Mouse (Mus musculus): ENCODE data around the gene Zbtb24. TPM values are rescaled to one million over a fixed set of nuclear protein-coding genes. Genes with fewer than 3 reads are reported as not detected.
"Not testable (repeated sequence)": the region's sequence is repeated elsewhere in the genome, so short reads cannot be mapped to it uniquely, and the experiment has no call there.

The Zbtb24 gene
- polyA plus RNA-seq, 1 experiment: 11.9 TPM

DNA sequence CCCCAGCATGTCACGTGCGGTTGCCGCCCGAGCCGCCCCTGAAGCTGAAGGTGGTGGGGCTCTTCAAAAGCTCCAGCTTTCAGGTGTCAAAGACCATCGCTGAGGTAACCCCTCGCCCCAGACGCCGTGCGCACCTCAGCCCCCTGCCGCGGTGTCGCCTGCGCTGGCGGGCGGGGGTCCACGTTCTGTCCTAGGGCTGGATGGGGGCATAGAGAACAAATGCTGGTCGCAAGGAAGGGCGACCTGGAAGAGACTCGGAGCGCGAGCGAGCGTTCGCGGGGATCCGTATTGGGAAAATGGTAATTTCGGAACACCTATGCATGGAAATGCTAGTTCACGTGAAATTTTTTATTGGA is 40.3 kb downstream of the Zbtb24 start:
- Histone ChIP-seq H3K27ac (ENCODE audit: control insufficient read depth, insufficient read depth, low read depth, low read length, poor library complexity) (no peak overlapping the region; the same call in 1 of the 2 replicates), H3K4me3 (replicated peaks; ENCODE audit: control insufficient read depth, low read depth, low read length) (peak overlapping the region; percentile 78), H3K4me1 (ENCODE audit: control insufficient read depth, insufficient read depth, low read length) (peaks cover 5% of the 10 kb centered on the region)
- under 1% methylated on average over 29 of the region's 29 CpGs for WGBS
- TF ChIP-seq CTCF (IDR thresholded peaks at IDR 0.05; ENCODE audit: control insufficient read depth, insufficient read depth, low read length) (no peak), POLR2A (IDR thresholded peaks at IDR 0.05; ENCODE audit: borderline replicate concordance, control insufficient read depth, low read depth, low read length) (no peak; the same call in 1 of the 2 replicates)

DNA sequence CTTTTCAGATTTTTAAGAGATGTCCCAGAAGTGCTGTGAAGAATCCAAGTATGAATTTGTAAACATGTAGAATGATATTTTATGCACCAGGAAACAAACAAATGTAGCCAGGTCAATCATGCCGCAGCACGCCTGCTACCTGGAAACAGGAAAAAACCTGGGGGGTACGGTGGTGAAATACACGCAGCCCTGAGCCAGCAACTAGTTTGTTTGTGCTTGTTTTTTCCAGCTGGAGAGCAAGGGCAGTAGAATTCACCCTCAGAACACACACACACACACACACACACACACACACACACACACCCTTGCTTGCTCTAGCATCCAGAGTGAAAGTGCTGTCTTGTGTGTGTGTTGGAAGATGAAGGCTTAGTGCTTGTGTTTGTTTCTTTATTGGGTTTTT is 40.9 kb downstream of the Zbtb24 start:
- Histone ChIP-seq H3K4me3 (replicated peaks; ENCODE audit: control insufficient read depth, low read depth, low read length) (no peak overlapping the region), H3K27ac (ENCODE audit: control insufficient read depth, insufficient read depth, low read depth, low read length, poor library complexity) (no peak overlapping the region), H3K4me1 (ENCODE audit: control insufficient read depth, insufficient read depth, low read length) (peaks cover 5% of the 10 kb centered on the region)
- TF ChIP-seq CTCF (IDR thresholded peaks at IDR 0.05; ENCODE audit: control insufficient read depth, insufficient read depth, low read length): no peak
- TF ChIP-seq POLR2A (IDR thresholded peaks at IDR 0.05; ENCODE audit: borderline replicate concordance, control insufficient read depth, low read depth, low read length): no peak
- 16% methylated on average over 4 of the region's 4 CpGs for WGBS

GRCm38 (mm10) chr10:41500941-41501340 is 50.8 kb downstream of the Zbtb24 start:
- TF ChIP-seq POLR2A (IDR thresholded peaks at IDR 0.05; ENCODE audit: borderline replicate concordance, control insufficient read depth, low read depth, low read length) (no peak), CTCF (IDR thresholded peaks at IDR 0.05; ENCODE audit: control insufficient read depth, insufficient read depth, low read length) (no peak)
- 50% methylated on average over 4 of the region's 4 CpGs for WGBS
- Histone ChIP-seq H3K4me3 (replicated peaks; ENCODE audit: control insufficient read depth, low read depth, low read length) (no peak overlapping the region), H3K27ac (ENCODE audit: control insufficient read depth, insufficient read depth, low read depth, low read length, poor library complexity) (no peak overlapping the region), H3K4me1 (ENCODE audit: control insufficient read depth, insufficient read depth, low read length) (no peaks in the 10 kb centered on the region)

DNA sequence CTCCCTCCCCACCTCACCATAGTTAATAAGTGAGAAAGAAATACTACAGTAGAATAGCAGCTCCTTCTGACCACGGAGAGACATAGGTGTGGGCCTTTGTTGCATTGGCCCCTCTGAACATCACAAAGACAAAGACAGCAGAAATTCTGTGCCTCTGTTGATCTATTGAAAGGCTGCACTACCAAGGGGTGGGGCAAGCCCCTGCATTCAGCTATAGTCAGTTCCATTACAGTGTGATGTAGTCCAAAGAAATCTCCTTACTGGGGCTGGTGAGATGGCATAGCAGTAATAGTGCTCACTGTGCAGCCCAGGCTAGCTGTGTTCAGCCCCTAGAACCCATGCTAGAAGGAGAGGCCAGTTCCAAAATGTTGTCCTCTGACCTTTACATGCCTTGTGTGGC is 54.8 kb downstream of the Zbtb24 start:
- H3K27ac ChIP-seq (ENCODE audit: control insufficient read depth, insufficient read depth, low read depth, low read length, poor library complexity): no peak overlapping the region
- TF ChIP-seq CTCF (IDR thresholded peaks at IDR 0.05; ENCODE audit: control insufficient read depth, insufficient read depth, low read length) (no peak), POLR2A (IDR thresholded peaks at IDR 0.05; ENCODE audit: borderline replicate concordance, control insufficient read depth, low read depth, low read length) (no peak)
- H3K4me3 ChIP-seq (replicated peaks; ENCODE audit: control insufficient read depth, low read depth, low read length): no peak overlapping the region
- no peaks in the 10 kb centered on the region for H3K4me1 ChIP-seq (ENCODE audit: control insufficient read depth, insufficient read depth, low read length)
- 88% methylated on average over 1 of the region's 1 CpGs for WGBS

GRCm38 (mm10) chr10:41505446-41505845 is 55.3 kb downstream of the Zbtb24 start:
- WGBS: 3% methylated on average over 3 of the region's 3 CpGs
- peak; percentile 76 for TF ChIP-seq CTCF (IDR thresholded peaks at IDR 0.05; ENCODE audit: control insufficient read depth, insufficient read depth, low read length)
- not testable (repeated sequence) for H3K27ac ChIP-seq (ENCODE audit: control insufficient read depth, insufficient read depth, low read depth, low read length, poor library complexity); H3K4me3 ChIP-seq (replicated peaks; ENCODE audit: control insufficient read depth, low read depth, low read length); H3K4me1 ChIP-seq (ENCODE audit: control insufficient read depth, insufficient read depth, low read length)

DNA sequence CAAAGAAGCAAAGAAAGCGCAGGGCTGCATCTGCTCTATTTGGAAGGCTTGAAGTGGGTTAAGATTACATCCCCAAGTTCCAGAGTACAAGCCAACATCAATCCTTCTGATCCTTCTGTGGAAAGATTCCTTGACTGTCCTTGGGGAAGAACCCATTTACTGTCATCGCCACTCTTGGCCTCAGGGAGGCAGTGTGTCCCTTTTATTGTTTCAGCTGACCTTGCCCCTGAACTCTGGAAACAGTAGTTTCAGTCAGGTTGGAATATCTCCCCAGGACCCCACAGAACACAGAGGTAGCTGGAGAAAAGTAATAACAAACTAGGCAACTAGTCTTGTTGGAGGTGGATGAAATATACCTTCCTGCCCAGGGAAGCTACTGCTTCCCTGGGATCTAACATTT is 59.0 kb downstream of the Zbtb24 start:
- TF ChIP-seq POLR2A (IDR thresholded peaks at IDR 0.05; ENCODE audit: borderline replicate concordance, control insufficient read depth, low read depth, low read length) (no peak), CTCF (IDR thresholded peaks at IDR 0.05; ENCODE audit: control insufficient read depth, insufficient read depth, low read length) (peak; percentile 66)
- H3K4me1 ChIP-seq (ENCODE audit: control insufficient read depth, insufficient read depth, low read length): no peaks in the 10 kb centered on the region
- WGBS: 56% methylated on average over 2 of the region's 2 CpGs
- no peak overlapping the region for H3K4me3 ChIP-seq (replicated peaks; ENCODE audit: control insufficient read depth, low read depth, low read length)
- H3K27ac ChIP-seq (ENCODE audit: control insufficient read depth, insufficient read depth, low read depth, low read length, poor library complexity): no peak overlapping the region

- no peaks in the 10 kb centered on the region for H3K4me1 ChIP-seq (ENCODE audit: control insufficient read depth, insufficient read depth, low read length)
- TF ChIP-seq CTCF (IDR thresholded peaks at IDR 0.05; ENCODE audit: control insufficient read depth, insufficient read depth, low read length) (no peak), POLR2A (IDR thresholded peaks at IDR 0.05; ENCODE audit: borderline replicate concordance, control insufficient read depth, low read depth, low read length) (no peak)
- 84% methylated on average over 4 of the region's 4 CpGs for WGBS
Measured at GRCm38 (mm10) chr10:41514301-41514700, 64.1 kb downstream of the Zbtb24 start.

GRCm38 (mm10) chr10:41514921-41515320 is 64.7 kb downstream of the Zbtb24 start:
- H3K4me1 ChIP-seq (ENCODE audit: control insufficient read depth, insufficient read depth, low read length): no peaks in the 10 kb centered on the region
- TF ChIP-seq POLR2A (IDR thresholded peaks at IDR 0.05; ENCODE audit: borderline replicate concordance, control insufficient read depth, low read depth, low read length) (no peak), CTCF (IDR thresholded peaks at IDR 0.05; ENCODE audit: control insufficient read depth, insufficient read depth, low read length) (no peak)

More at GRCm38 (mm10) chr10:41514301-41514700, 64.1 kb downstream of the Zbtb24 start:
- Histone ChIP-seq H3K27ac (ENCODE audit: control insufficient read depth, insufficient read depth, low read depth, low read length, poor library complexity) (no peak overlapping the region), H3K4me3 (replicated peaks; ENCODE audit: control insufficient read depth, low read depth, low read length) (no peak overlapping the region)

More at GRCm38 (mm10) chr10:41514921-41515320, 64.7 kb downstream of the Zbtb24 start:
- H3K27ac ChIP-seq (ENCODE audit: control insufficient read depth, insufficient read depth, low read depth, low read length, poor library complexity): no peak overlapping the region
- H3K4me3 ChIP-seq (replicated peaks; ENCODE audit: control insufficient read depth, low read depth, low read length): no peak overlapping the region

Other genes starting within 250 kb of the Zbtb24 start
- 3.0 and 6.4 TPM in 2 replicates for gene Fig4, start 147.1 kb upstream of the Zbtb24 start, polyA plus RNA-seq (2011; ENCODE audit: insufficient read depth, insufficient read length, low replicate concordance, missing spikeins)
- 0.22 TPM in 1 of 2 replicates, not detected in the other for gene Ak9, start 146.4 kb upstream of the Zbtb24 start, polyA plus RNA-seq (2011; ENCODE audit: insufficient read depth, insufficient read length, low replicate concordance, missing spikeins)
- 50.0 and 123 TPM in 2 replicates for gene Mical1, start 25.9 kb downstream of the Zbtb24 start, polyA plus RNA-seq (2011; ENCODE audit: insufficient read depth, insufficient read length, low replicate concordance, missing spikeins)
- gene Smpd2, start 40.0 kb downstream of the Zbtb24 start, polyA plus RNA-seq (2011; ENCODE audit: insufficient read depth, insufficient read length, low replicate concordance, missing spikeins): 3.9 and 16.7 TPM in 2 replicates
- gene Ppil6, start 40.1 kb downstream of the Zbtb24 start, polyA plus RNA-seq (2011; ENCODE audit: insufficient read depth, insufficient read length, low replicate concordance, missing spikeins): not detected in 2 replicates
- gene Cd164, start 69.0 kb downstream of the Zbtb24 start, polyA plus RNA-seq (2011; ENCODE audit: insufficient read depth, insufficient read length, low replicate concordance, missing spikeins): 20.0 and 36.5 TPM in 2 replicates

Measured in bone marrow, adult 2 months (tissue).